Mouse (Mus musculus): ENCODE data around the gene Zpbp.
A peak's percentile ranks its signal among the peaks of the same experiment; 100 is the strongest.

The Zpbp gene

DNA sequence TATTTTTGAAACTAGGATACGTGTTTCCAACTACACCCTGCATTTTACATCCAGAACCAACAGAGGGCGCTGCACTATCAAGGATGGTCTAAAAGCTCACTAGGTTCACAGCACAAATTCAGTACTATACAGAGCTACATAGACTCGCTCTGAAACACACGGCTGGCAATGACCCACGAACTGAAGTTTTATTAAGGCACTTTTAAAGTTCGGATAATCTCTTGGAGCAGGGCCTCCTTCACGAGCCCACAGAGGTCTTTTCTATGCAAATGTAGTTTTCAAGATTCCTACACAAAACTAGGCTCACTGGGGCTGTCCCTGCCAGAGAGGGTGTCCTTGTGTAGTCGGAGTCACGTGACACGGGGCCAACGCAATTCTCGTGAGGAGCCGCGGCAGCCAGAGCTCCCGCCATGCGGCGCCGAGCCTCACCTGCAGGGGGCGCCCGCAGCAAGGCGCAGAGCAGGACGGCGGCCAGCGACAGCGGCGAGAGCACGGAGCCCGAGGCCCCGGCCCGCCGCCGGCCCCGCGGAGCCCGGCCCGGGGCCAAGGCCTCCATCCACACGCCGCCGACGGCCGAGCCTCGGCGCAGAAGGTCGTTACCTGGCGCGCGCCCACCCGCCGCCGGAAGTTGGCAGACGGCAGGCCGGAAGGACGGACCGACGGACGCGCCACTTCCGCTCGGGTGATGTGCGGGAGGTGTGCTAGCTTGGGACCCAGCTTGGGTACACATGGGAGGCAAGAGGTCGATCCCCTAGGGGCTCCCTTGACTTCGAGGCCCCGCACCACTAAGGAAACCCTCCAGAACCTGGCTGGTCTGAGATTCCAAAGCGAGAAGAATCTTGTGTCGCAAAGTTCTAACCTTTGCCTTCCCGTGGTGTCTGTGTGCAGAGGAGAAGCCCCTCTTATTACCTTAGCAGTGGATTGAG, at the start of gene Zpbp, which contains the start of gene Spata48:
Gene Zpbp (minus strand): TSS at position 774 of the 926 bp plus-strand sequence.
Gene Spata48 (plus strand): TSS at position 460 of the 926 bp plus-strand sequence.
- DNase-seq = peak; percentile 90

DNA sequence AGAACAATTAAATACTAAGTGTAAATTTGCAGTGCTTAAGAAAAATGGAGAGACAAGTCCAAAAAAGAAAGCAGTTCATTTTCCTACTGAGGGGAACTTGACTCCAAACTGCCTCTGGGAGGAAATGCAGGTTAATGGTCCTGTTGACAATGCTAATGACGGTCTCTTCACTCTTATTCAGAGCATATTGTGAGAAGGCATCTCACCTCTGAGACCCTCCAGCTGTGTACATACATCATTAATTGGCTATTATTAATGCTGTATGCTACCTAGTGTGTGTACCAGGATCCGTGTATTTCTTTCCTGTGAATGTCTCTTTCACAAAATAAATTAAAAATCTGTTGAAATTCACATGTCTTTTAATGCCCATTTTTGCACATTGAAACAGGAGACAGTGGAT, 47.2 kb upstream of the Zpbp start:
- DNase-seq = no peak

DNA sequence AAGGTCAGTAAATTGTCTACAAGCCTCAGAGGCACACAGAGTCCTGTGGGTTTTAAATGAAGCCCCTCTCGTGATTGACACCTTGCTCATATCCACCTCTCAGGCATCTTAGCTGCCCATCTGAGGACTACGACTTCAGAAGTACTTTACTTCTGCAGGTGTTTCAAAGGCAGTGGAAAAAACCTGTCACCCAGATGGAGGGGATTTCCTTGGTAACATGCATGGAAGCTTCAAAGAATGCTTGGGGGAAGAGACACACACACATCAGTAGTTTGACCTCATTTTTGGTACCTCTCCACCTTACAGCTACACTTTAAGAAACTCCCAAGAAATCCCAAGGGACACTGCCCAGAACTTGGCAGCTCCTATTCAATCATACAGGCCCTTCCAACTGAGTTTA, 44.0 kb upstream of the Zpbp start:
- no peak for DNase-seq

DNA sequence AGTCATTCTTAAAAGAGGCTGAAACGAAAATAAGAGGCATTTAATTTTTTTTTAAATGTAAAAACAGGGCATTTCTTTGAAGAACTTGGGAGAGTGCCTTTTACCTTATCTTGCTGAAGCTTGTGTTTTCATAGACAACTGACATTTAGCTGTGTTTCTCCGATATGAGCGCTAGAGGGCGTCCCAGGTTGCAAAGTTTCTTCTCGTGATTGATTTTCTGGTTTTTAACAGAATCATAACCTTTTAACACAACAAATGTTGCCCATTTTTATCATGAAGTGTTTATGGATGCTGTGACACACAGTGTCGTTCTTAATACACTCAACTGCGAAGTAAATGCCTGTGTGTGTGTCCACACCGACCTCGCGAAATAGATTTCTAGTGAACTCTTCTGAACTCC, 37.7 kb upstream of the Zpbp start:
- no peak for DNase-seq

DNA sequence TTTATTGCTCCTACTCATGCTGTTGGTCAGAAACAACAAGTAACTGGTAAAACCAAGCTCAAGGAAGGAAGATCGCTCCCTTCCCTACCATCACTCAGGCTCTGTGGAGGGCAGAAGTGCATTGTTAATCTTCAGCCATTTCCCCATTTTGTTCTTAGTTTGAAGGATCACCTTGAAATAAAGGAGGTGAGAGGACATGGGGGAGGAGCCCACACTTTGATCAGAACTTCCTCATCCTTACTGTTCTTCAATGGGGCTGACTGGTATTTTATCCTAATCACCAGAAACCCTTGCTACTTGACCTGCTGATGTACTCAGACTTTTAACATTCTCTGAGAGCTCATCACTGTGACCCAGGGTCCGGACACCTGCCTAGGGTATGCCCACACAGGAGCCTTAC, 33.5 kb upstream of the Zpbp start:
- no peak for DNase-seq

DNA sequence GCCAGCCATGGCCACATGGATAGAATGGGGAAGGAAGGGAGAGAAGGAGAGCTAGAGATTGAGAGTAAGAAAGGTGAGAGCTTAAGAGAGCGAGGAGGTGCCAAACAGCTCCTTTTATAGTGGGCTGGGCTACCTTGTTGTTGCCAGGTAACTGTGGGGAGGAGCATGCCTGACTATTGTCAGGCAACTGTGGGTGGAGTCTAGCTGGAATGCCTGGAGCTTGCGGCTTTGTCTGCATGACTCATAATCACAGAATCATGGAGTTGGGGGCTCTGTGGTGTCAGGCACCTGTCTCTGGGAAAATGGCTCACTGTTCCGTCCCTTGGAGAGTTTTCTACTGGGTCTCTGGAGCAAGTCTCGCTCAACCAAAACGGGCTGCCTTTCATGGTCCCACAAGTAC, 29.8 kb upstream of the Zpbp start:
- DNase-seq = no peak

DNA sequence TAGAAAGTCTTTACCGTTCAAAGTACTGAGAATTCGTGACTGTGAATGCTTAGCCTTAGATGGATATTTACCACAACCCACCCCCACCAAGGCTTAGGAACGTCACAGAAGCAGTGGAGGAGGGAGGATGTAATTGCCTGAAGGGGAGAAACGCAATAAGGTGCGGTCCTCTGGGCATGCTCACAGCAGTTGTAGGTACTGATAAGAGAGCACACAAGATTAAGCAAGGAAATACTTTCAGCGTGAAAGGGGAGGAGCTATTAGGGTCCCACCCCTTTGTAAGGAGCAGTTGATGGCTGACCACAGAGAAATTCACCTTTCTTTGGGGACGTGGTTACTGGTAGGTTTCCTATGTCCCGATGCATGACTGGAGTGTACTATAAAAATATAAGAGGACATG, 22.2 kb upstream of the Zpbp start:
- no peak for DNase-seq

DNA sequence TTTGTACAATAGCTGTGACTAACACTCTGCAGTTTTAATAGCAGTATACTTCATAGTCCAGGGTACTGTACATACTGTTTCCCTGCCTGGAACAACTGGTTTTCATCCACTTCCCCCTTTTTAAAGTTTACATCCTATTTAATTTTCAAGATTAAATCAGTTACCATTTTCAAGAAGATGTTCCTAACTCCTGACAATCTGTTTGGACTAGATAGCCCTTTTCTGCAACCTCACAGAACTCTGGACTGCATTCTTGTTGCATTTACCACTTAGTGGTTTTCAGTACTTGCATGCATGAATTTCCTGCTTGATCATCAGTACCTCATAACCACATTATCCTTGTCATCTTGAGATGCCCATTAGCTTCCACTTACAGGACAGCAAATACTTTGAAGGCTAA, 6.7 kb upstream of the Zpbp start:
- DNase-seq = no peak

DNA sequence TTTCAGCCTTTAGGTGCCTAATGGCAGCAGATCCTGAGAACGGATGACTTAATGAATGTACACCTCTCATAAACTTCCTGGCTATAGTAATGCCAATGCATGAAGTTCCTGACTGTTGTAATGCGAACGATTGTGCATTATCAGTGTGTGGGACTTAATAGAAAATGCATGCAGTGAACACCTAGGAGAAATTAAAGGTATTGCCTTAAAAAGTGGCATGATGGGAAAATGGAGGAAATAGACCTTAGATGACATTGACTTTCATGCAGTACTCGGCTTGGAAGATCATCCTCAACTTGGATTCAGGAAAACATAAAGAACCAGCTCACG, 318 bp upstream of the Zpbp start:
- no peak for DNase-seq

DNA sequence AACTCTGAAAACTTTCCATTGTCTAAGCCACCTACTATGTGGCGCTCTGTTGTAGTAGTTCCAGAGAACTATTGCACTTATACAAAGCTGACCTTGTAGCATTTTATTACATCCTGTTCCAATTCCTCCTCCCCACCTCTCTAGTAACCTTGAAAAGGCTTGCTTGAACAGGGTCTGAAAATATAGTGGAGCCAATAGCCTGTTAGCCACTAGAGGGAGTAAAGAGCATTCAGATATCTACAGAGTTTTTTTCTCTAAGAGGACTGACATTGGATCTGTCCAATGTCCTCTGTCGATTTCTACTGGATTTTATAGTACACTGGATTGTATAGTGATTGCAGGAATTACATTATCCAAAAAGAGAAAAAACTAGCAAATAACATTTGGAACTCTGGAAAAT, 7.2 kb downstream of the Zpbp start:
- DNase-seq = no peak

DNA sequence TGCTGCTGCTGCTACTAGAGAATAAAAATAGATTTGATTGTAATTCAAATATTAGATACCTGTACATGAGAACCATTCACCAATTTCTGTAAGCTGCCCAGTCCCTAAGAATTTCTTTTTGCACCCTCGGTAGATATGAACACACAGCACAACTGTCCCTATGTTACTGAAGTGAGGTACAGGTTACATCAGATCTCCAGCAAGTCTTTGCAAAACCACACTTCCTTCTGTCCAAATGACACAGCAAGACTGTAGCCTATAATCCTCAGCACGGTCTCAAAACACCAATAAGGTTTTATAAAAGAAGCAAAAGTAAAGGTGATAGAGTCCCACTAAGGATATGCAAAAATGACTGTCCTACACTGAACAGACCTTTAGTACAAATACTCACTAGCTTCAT, 44.9 kb downstream of the Zpbp start:
- no peak for DNase-seq

DNA sequence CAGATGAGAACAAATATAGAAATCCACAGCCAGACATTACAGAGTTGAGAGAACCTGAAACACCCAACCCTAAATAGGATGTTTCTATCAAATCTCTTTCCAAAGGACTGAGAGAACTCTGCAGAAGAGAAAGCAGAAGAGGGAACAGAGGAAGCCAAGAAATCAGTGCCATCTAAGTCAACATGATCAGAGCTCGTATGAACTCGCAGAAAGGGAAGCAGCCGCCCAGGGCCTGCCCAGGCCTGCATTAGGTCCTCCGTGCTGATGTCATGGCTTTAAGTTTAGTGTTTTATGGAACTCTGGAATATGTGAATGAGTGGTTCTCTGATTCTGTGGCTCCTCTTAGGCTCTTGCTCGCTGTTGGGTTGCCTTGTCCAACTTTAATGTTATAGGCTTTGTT, 48.0 kb downstream of the Zpbp start:
- DNase-seq = no peak

DNA sequence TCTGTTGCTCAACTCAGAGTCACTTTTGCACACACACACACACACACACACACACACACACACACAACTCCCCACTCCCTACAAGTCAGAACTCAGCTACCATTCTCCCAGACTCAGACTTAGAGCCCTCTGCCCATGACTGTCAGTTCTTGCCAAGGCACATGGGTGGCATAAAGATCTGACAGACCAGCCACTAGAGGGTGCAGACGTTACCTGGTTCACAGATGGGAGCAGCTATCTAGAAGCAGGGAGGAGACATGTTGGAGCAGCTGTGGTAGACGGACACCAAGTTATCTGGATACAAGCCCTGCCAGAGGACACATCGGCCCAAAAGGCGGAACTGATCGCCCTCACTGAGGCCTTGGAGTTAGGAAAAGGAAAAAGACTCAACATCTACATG, 67.5 kb downstream of the Zpbp start:
- DNase-seq = no peak

DNA sequence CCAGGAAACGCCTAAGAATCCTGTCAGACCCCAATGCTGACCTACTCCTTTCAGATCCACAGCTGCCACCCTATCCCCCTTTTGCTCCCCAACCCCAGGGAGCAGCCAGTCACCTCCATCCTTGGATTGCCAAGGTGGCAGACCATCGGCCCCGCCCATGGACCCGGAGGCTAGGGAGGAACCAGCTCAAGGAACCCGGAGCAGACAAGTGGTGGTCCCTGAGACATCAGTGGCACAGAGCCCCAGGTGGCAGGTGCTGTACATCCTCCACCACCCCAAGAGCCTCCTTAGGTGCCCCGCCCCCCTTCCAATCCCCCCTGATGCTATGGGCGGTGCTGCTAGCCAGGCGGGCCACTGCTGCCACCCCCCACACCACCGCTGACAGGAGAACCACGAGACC, 69.0 kb downstream of the Zpbp start:
- DNase-seq = no peak

DNA sequence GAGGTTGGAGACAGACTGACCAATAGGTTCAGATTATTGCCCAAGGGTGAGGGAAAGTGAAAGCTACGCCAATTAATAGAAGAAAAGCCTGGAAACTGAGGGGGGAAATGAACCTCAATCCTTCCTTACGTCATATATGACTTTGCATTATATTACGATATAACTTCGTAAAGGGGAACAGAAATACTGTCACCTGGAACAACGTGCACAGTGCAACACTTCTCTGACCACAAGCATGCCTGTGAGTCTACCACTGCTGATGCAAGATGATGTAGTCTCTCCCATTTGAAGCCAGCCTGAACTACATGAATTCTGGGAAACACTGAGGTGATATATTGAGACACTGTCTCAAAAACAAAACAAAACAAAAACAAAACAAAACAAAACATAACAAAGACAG, 90.9 kb downstream of the Zpbp start:
- DNase-seq = no peak

DNA sequence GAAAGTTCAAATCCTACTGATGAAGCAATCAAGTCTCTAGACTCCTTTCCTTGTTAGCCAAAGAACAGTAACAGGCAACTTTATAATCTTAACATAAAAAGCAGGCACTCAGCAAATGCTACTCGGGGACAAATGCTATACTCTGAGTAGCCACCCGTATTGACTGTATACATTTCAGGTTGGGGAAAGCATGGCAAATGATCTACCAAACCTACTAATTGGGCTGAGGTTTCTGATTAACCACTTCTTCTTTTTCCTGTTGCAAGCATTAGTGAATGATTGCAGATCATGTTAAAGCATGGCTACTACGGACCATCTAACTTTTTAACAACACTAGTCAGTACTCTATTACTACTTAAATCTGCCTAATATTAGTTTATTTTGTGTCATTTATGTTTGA, 178.7 kb downstream of the Zpbp start:
- DNase-seq = no peak

DNA sequence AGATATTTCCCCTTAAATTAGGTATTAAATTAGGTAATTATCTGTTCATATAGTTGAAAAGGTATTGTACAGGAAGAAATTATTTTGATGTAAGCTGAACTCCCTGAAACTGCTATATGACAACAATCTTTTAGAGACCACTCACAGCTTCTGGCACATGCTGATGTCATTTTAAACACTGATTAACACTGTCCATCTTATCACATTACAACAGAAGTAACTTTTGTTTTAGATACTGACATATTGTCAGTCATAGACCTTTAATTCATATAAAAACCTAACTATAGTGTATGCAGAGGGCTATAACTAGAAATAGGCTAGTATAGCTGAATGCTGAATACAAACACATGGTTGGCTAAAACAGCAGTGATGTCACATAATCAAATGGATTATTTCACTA, 182.1 kb downstream of the Zpbp start:
- DNase-seq = no peak

DNA sequence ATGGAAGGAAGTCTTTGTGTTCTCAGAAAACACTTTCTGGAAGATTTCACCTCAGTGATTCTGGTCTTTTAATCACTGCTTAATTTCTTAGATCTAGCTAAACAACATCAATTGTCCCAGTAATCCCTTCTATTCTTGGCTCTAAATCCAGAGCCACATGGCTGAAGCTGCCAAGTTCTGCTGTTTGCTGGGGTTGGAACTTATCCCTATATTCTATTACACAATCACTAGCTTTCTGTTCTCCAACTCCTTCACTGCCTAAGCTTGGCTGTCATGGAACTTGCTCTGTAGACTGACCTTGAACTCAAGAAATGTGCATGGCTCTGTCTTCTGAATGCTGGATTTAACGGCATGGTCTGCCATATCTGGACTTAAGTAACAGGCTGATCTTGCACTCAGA, 204.9 kb downstream of the Zpbp start:
- no peak for DNase-seq

DNA sequence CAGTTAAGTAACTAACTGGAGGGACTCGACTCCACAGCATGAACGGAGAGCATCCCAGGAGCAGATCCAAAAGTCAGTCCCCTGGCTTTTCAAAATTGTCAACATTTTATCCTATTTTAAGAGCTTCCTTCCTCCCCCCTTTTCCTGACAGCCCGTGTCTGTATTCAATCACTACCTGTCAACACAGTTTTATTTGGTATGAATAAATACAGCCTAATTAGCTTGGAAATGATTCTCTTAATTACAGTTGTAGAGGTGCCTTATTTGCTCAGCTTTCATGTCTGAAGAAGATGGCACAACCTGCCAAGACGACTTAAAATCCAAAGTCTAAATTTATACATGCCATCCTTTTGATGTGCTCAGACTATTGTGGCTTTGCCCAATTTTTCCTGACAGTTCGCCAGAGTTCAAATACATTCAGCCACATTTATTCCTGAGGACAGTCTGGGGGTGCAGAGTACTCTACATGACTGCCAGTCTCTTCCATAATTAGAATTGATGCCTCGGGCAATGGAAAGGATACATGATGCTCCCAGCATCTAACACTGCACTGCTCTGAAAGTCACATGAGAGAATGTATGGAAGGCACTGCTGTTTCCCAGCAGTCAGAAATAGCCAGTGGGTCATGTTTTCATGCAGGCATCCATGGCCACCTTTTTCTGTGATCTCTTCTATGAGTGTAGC, 219.4 kb downstream of the Zpbp start:
- no peak for DNase-seq

DNA sequence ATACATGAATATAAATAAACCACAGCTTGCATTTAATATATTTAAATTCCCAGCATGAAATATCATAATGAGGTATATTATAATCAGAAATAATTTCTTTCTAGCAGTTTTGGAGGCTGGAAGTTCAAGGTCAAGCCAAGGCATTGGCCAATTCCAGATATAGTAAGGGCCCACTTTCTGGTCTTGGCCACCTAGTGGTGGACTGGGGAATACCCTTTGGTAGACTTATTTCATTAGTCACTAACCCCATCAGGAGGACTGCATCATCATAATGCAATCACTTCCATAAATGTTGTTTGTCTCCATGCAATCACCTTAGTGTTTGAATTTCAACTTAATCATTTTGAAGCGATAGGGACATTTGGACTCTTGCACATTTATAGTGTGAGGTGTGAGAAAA, 222.9 kb downstream of the Zpbp start:
- DNase-seq = no peak

Data from right cerebral cortex, postnatal 14 days (tissue).